Mouse (Mus musculus): Measurements from ENCODE around the gene Plekhg3. TPM values are rescaled to one million over a fixed set of nuclear protein-coding genes. Genes with fewer than 3 reads are reported as not detected.
A peak's percentile ranks its signal among the peaks of the same experiment; 100 is the strongest.

The Plekhg3 gene
- polyA plus RNA-seq, 1 experiment: 11.2 TPM

DNA sequence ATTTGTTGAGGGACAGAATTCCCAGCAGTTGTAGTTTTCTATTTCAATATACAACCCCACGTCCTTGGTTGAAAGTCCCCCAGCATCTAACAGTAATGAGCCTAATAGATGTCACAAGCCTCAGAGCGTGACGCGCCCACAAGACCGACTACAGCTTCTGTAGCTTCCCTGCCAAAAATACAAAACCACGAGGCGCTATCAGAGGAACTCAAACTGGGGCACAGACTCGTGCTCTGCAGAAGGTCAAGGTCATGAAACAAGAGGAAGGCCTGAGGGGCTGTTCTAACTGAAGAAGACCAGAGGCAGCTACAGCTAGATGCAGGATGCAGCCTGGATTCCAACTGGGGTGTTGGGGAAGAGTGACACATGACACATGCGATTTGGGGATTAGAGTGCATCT, 43.7 kb upstream of the Plekhg3 start:
- no peak overlapping the region for H3K4me2 ChIP-seq (ENCODE audit: low read depth)
- H3K4me3 ChIP-seq: no peak overlapping the region
- H3ac ChIP-seq (ENCODE audit: control insufficient read depth, insufficient read length): no peak overlapping the region
- no peaks in the 10 kb centered on the region for H3K27me3 ChIP-seq (ENCODE audit: control insufficient read depth, insufficient read depth, insufficient read length)
- no peaks in the 10 kb centered on the region for H3K79me2 ChIP-seq (ENCODE audit: control insufficient read depth, insufficient read depth)
- no peaks in the 10 kb centered on the region for H3K36me3 ChIP-seq (ENCODE audit: control insufficient read depth, insufficient read depth)
- TF ChIP-seq POLR2AphosphoS2 (IDR thresholded peaks at IDR 0.05; ENCODE audit: insufficient read length, low read depth): no peak
- no peak for TF ChIP-seq TCF12 (IDR thresholded peaks at IDR 0.05; ENCODE audit: insufficient read depth, poor library complexity, severe bottlenecking)
- TF ChIP-seq SRF (IDR thresholded peaks at IDR 0.05; ENCODE audit: control insufficient read depth, insufficient read length, low read depth): no peak
- no peak for TF ChIP-seq REST (IDR thresholded peaks at IDR 0.05; ENCODE audit: insufficient read depth, insufficient read length)
- no peak for TF ChIP-seq USF1 (IDR thresholded peaks at IDR 0.05; ENCODE audit: low read depth)

DNA sequence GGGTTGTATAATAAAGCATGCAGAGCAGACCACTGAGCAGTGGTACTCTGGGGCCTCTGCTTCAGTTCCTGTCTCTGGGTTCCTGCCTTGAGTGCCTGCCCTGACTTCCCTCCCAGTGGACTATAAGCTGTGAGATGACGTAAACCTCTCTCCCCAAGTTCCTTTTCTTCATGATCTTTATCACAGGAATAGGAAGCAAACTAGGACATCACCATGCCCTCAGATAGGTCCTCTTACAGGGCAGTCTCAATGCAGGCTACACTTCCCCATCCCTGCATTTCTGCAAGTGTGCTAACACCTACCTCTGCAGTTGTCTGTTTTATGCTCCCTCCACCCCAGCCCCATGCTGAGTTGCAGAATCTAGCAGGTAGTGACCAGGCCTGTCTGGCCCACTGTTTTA, 39.9 kb upstream of the Plekhg3 start:
- Histone ChIP-seq H3K4me2 (ENCODE audit: low read depth) (no peak overlapping the region), H3K27me3 (ENCODE audit: control insufficient read depth, insufficient read depth, insufficient read length) (no peaks in the 10 kb centered on the region), H3ac (ENCODE audit: control insufficient read depth, insufficient read length) (no peak overlapping the region), H3K79me2 (ENCODE audit: control insufficient read depth, insufficient read depth) (no peaks in the 10 kb centered on the region), H3K36me3 (ENCODE audit: control insufficient read depth, insufficient read depth) (no peaks in the 10 kb centered on the region), H3K4me3 (no peak overlapping the region)
- TF ChIP-seq CEBPB (IDR thresholded peaks at IDR 0.05; ENCODE audit: insufficient read depth, poor library complexity, severe bottlenecking) (no peak), MAX (IDR thresholded peaks at IDR 0.05; ENCODE audit: low read depth) (no peak)

DNA sequence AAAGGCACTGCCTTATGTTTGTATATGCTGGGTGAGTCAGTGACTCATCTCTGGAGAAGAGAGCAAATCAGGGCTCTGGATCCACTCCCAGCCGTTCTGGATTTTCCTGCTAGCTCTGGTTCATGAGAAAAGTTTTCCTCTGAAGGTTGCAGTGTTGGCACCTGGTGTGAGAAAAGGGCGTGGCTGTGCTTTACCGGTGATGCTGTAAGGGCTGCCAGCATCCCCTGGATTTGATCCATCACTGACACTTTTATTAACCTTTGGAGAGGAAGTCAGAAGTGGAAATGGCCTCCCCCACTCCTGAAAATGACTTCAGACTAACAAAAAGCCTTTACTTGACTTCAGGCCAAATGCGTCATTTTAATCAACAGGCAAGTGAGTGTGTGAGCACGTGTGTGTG, 37.2 kb upstream of the Plekhg3 start:
- Histone ChIP-seq H3K27me3 (ENCODE audit: control insufficient read depth, insufficient read depth, insufficient read length) (no peaks in the 10 kb centered on the region), H3K4me3 (no peak overlapping the region), H3K36me3 (ENCODE audit: control insufficient read depth, insufficient read depth) (no peaks in the 10 kb centered on the region), H3ac (ENCODE audit: control insufficient read depth, insufficient read length) (no peak overlapping the region), H3K79me2 (ENCODE audit: control insufficient read depth, insufficient read depth) (no peaks in the 10 kb centered on the region), H3K4me2 (ENCODE audit: low read depth) (peak overlapping the region; percentile 39)
- TF ChIP-seq MYOG (IDR thresholded peaks at IDR 0.05; ENCODE audit: control insufficient read depth in 1 of 3, insufficient read depth in 1 of 3, insufficient read length in 2 of 3, low read depth in 2 of 3) (no peak), POLR2AphosphoS2 (IDR thresholded peaks at IDR 0.05; ENCODE audit: insufficient read length, low read depth) (no peak), TCF3 (IDR thresholded peaks at IDR 0.05; ENCODE audit: insufficient read length, low read depth) (no peak), E2F4 (IDR thresholded peaks at IDR 0.05; ENCODE audit: insufficient read depth) (no peak), MYOD1 (IDR thresholded peaks at IDR 0.05; ENCODE audit: control insufficient read depth in 1 of 3, insufficient read length in 2 of 3, low read depth in 2 of 3) (no peak), REST (IDR thresholded peaks at IDR 0.05; ENCODE audit: insufficient read depth, insufficient read length) (no peak), MAX (IDR thresholded peaks at IDR 0.05; ENCODE audit: low read depth) (no peak), SRF (IDR thresholded peaks at IDR 0.05; ENCODE audit: control insufficient read depth, insufficient read length, low read depth) (no peak), CEBPB (IDR thresholded peaks at IDR 0.05; ENCODE audit: insufficient read depth, poor library complexity, severe bottlenecking) (no peak), USF1 (IDR thresholded peaks at IDR 0.05; ENCODE audit: low read depth) (no peak), TCF12 (IDR thresholded peaks at IDR 0.05; ENCODE audit: insufficient read depth, poor library complexity, severe bottlenecking) (no peak), POLR2A (IDR thresholded peaks at IDR 0.05; ENCODE audit: insufficient read length, low read depth) (no peak)

DNA sequence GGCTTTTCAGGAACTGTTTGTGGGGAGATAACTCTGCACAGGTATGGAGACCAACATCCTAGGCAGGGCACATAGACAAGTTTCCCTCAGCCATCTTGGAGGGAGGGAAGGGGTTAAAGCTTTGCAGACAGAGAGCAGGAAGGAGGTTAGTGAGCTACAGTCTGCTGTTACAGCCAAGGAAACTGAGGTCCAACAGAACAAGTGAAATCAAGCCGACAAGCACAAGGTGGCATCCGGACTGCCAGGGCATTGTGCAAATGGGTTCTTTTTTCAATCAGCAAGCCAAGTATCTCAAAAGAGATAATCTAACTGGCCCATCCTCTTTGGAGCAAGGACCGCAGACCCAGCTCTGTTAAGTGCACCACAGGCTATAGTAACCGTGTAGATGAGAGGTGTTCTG, 35.3 kb upstream of the Plekhg3 start:
- no peak overlapping the region for H3K4me3 ChIP-seq
- H3K4me2 ChIP-seq (ENCODE audit: low read depth): no peak overlapping the region
- no peaks in the 10 kb centered on the region for H3K27me3 ChIP-seq (ENCODE audit: control insufficient read depth, insufficient read depth, insufficient read length)
- TF ChIP-seq MAX (IDR thresholded peaks at IDR 0.05; ENCODE audit: low read depth): no peak
- TF ChIP-seq POLR2AphosphoS2 (IDR thresholded peaks at IDR 0.05; ENCODE audit: insufficient read length, low read depth): no peak
- TF ChIP-seq TCF12 (IDR thresholded peaks at IDR 0.05; ENCODE audit: insufficient read depth, poor library complexity, severe bottlenecking): no peak
- no peak for TF ChIP-seq E2F4 (IDR thresholded peaks at IDR 0.05; ENCODE audit: insufficient read depth)
- no peak for TF ChIP-seq POLR2A (IDR thresholded peaks at IDR 0.05; ENCODE audit: insufficient read length, low read depth)
- no peak for TF ChIP-seq MYOG (IDR thresholded peaks at IDR 0.05; ENCODE audit: control insufficient read depth in 1 of 3, insufficient read depth in 1 of 3, insufficient read length in 2 of 3, low read depth in 2 of 3)
- TF ChIP-seq CEBPB (IDR thresholded peaks at IDR 0.05; ENCODE audit: insufficient read depth, poor library complexity, severe bottlenecking): no peak
- no peak for TF ChIP-seq REST (IDR thresholded peaks at IDR 0.05; ENCODE audit: insufficient read depth, insufficient read length)
- no peak for TF ChIP-seq SRF (IDR thresholded peaks at IDR 0.05; ENCODE audit: control insufficient read depth, insufficient read length, low read depth)
- no peak for TF ChIP-seq TCF3 (IDR thresholded peaks at IDR 0.05; ENCODE audit: insufficient read length, low read depth)
- no peak for TF ChIP-seq USF1 (IDR thresholded peaks at IDR 0.05; ENCODE audit: low read depth)
- TF ChIP-seq MYOD1 (IDR thresholded peaks at IDR 0.05; ENCODE audit: control insufficient read depth in 1 of 3, insufficient read length in 2 of 3, low read depth in 2 of 3): no peak
- no peaks in the 10 kb centered on the region for H3K79me2 ChIP-seq (ENCODE audit: control insufficient read depth, insufficient read depth)
- no peak overlapping the region for H3ac ChIP-seq (ENCODE audit: control insufficient read depth, insufficient read length)
- H3K36me3 ChIP-seq (ENCODE audit: control insufficient read depth, insufficient read depth): no peaks in the 10 kb centered on the region

DNA sequence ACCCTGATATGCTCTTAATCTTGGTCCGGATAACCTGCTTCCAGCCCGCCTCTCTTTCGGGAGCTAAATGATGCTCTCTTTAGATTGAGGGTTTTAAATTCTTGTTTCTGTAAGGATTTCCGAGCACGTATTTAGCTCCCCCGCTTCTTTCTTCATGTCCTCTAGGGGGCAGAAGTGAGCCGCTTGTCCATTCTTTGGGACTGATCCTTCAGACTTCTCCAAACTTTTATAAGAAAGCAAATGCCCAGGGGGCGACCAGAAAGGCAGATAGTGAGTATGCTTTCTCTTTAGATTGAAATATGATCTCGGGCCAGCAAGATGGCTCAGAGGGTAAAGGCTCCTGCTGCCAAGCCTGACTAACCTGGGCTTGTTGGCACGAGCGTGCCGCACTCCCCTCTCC, 34.4 kb upstream of the Plekhg3 start:
- Histone ChIP-seq H3K36me3 (ENCODE audit: control insufficient read depth, insufficient read depth) (no peaks in the 10 kb centered on the region), H3K27me3 (ENCODE audit: control insufficient read depth, insufficient read depth, insufficient read length) (no peaks in the 10 kb centered on the region), H3K4me2 (ENCODE audit: low read depth) (peak overlapping the region; percentile 7), H3K4me3 (no peak overlapping the region), H3K79me2 (ENCODE audit: control insufficient read depth, insufficient read depth) (no peaks in the 10 kb centered on the region), H3ac (ENCODE audit: control insufficient read depth, insufficient read length) (no peak overlapping the region)
- TF ChIP-seq USF1 (IDR thresholded peaks at IDR 0.05; ENCODE audit: low read depth) (no peak), MYOD1 (IDR thresholded peaks at IDR 0.05; ENCODE audit: control insufficient read depth in 1 of 3, insufficient read length in 2 of 3, low read depth in 2 of 3) (no peak), TCF12 (IDR thresholded peaks at IDR 0.05; ENCODE audit: insufficient read depth, poor library complexity, severe bottlenecking) (no peak), E2F4 (IDR thresholded peaks at IDR 0.05; ENCODE audit: insufficient read depth) (no peak), POLR2AphosphoS2 (IDR thresholded peaks at IDR 0.05; ENCODE audit: insufficient read length, low read depth) (no peak), POLR2A (IDR thresholded peaks at IDR 0.05; ENCODE audit: insufficient read length, low read depth) (no peak), MYOG (IDR thresholded peaks at IDR 0.05; ENCODE audit: control insufficient read depth in 1 of 3, insufficient read depth in 1 of 3, insufficient read length in 2 of 3, low read depth in 2 of 3) (no peak), TCF3 (IDR thresholded peaks at IDR 0.05; ENCODE audit: insufficient read length, low read depth) (no peak), REST (IDR thresholded peaks at IDR 0.05; ENCODE audit: insufficient read depth, insufficient read length) (no peak), SRF (IDR thresholded peaks at IDR 0.05; ENCODE audit: control insufficient read depth, insufficient read length, low read depth) (no peak)
